Mouse (Mus musculus) liver, embryonic 14.5 days (tissue): ENCODE data around the gene Actl11. TPM values are rescaled to one million over a fixed set of nuclear protein-coding genes. Genes with fewer than 3 reads are reported as not detected.
A peak's percentile ranks its signal among the peaks of the same experiment; 100 is the strongest.

Experiments used
- ATAC-seq: fragments of 200-750 bp; cut with Nextera tagmentation; 2 replicates; pipeline ENCODE4 v1.8.0; 2017; ENCODE audit warnings: moderate number of reproducible peaks, mild to moderate bottlenecking, moderate library complexity; ENCODE audit not compliant: insufficient read depth
- DNase-seq, 3 experiments: peaks; one replicate each; pipeline ENCODE4 v3.0.0-alpha.2; 2012 to 2013; ENCODE audit warnings: low read depth in 3 of 3, low spot score in 3 of 3
- H3K27ac ChIP-seq: fragments of 300-500 bp; sonication (generic); 2 replicates; pipeline ENCODE4 v1.5.1; 2014; ENCODE audit warnings: moderate library complexity, mild to moderate bottlenecking, control low read depth, inconsistent platforms
- H3K27me3 ChIP-seq: fragments of 300-500 bp; sonication (generic); 2 replicates; pipeline ENCODE4 v1.6.1; 2014; ENCODE audit warnings: mild to moderate bottlenecking, low read length, moderate library complexity; ENCODE audit not compliant: control insufficient read depth, insufficient read depth
- H3K36me3 ChIP-seq: fragments of 300-500 bp; sonication (generic); replicated peaks from 2 replicates; pipeline ENCODE4 v1.6.1; 2014; ENCODE audit warnings: low read depth; ENCODE audit not compliant: control insufficient read depth, insufficient read depth
- H3K4me1 ChIP-seq, 2 experiments: fragments of 200-500 bp in 1 of 2; fragments of 300-500 bp in 1 of 2; sonication (generic) in 1 of 2; replicated peaks; 2 replicates each; pipeline ENCODE4 v1.6.1; 2012 to 2014; ENCODE audit warnings: antibody characterized with exemption in 1 of 2, inconsistent platforms in 1 of 2, low read length in 1 of 2; ENCODE audit not compliant: control insufficient read depth in 2 of 2, insufficient read depth in 2 of 2
- H3K4me2 ChIP-seq: fragments of 300-500 bp; sonication (generic); 2 replicates; pipeline ENCODE4 v1.6.1; 2014; ENCODE audit warnings: low read depth, mild to moderate bottlenecking, control low read depth, moderate library complexity
- H3K4me3 ChIP-seq, 2 experiments: fragments of 200-500 bp in 1 of 2; fragments of 300-500 bp in 1 of 2; sonication (generic) in 1 of 2; 2 replicates each; pipeline ENCODE4 v1.5.1; 2012 to 2014; ENCODE audit warnings: low read depth in 2 of 2, low read length in 2 of 2, mild to moderate bottlenecking in 2 of 2, control low read depth in 1 of 2, inconsistent platforms in 1 of 2, moderate library complexity in 1 of 2; ENCODE audit not compliant: insufficient read depth in 1 of 2
- H3K9ac ChIP-seq: fragments of 300-500 bp; sonication (generic); replicated peaks from 2 replicates; pipeline ENCODE4 v1.6.1; 2014; ENCODE audit warnings: mild to moderate bottlenecking, control low read depth, moderate library complexity
- H3K9me3 ChIP-seq: fragments of 300-500 bp; sonication (generic); 2 replicates; pipeline ENCODE4 v1.6.1; 2016; ENCODE audit warnings: low read length, mixed read lengths; ENCODE audit not compliant: control insufficient read depth
- CTCF ChIP-seq: IDR thresholded peaks from 2 replicates; pipeline ENCODE4 v1.5.1; 2016; ENCODE audit warnings: antibody characterized with exemption, low read depth, control low read depth
- EP300 ChIP-seq: IDR thresholded peaks from 2 replicates; pipeline ENCODE4 v1.6.1; 2016; ENCODE audit warnings: antibody characterized with exemption, low read depth
- WGBS: fragments of 180-500 bp; shearing (Covaris S2); extraction: QIAGEN DNeasy Blood & Tissue Kit; methylation state at CpG from one replicate; pipeline ENCODE4 v1.1.7; 2014; ENCODE audit not compliant: insufficient replicate concordance; 5-methylcytosine and 5-hydroxymethylcytosine counted together
- polyA plus RNA-seq, 2 experiments: library from polyadenylated mRNA; depleted of rRNA in 1 of 2; stranded (reverse) in 1 of 2; unstranded in 1 of 2; fragments of >200 nt; fragmentation: Nextera tagmentation in 1 of 2; extraction: Ambion mirVana in 1 of 2; gene quantifications; 2 replicates each; pipeline versions ENCODE4 v1.2.1 to v1.2.3; 2012 to 2014

Actl11 gene
- polyA plus RNA-seq, 2 experiments, result not detected

- peak within 1 kb of the TSS; percentile 98 for H3K27ac ChIP-seq
- H3K27me3 ChIP-seq, result no peaks in the 10 kb centered on the region
- TF ChIP-seq EP300, result peak; percentile 89
- peak; percentile 7; the same call in 1 of the 2 replicates for TF ChIP-seq CTCF
- DNase-seq, result peak; percentile 92 to 93 (median 93)
- peaks cover 66 to 82% of the 10 kb centered on the region in 2 experiments for H3K4me1 ChIP-seq
- no peaks in the 10 kb centered on the region for H3K9me3 ChIP-seq
- peak within 1 kb of the TSS; percentile 82 for H3K9ac ChIP-seq
- ATAC-seq, result peak; percentile 80
- peak within 1 kb of the TSS; percentile 69 to 93 for H3K4me3 ChIP-seq
- peak within 1 kb of the TSS; percentile 78 for H3K4me2 ChIP-seq
- peaks cover 48% of the 10 kb centered on the region for H3K36me3 ChIP-seq
- WGBS, result 40% methylated on average over 12 of the region's 12 CpGs
Observed at GRCm38 (mm10) chr9:107975399-107976386, 47.4 kb downstream of the Actl11 start, which contains the start of gene Uba7. Gene Uba7 (plus strand): TSS chr9:107975505.

GRCm38 (mm10) chr9:107978815-107979214 is 50.5 kb downstream of the Actl11 start:
- Histone ChIP-seq H3K4me3 (no peak overlapping the region), H3K9me3 (no peaks in the 10 kb centered on the region), H3K4me1 (peaks cover 64 to 81% of the 10 kb centered on the region in 2 experiments), H3K9ac (no peak overlapping the region), H3K27me3 (no peaks in the 10 kb centered on the region), H3K4me2 (no peak overlapping the region; the same call in 1 of the 2 replicates), H3K27ac (no peak overlapping the region), H3K36me3 (peaks cover 68% of the 10 kb centered on the region)
- ATAC-seq (no peak), DNase-seq (no peak)
- TF ChIP-seq EP300, result no peak
- no peak for TF ChIP-seq CTCF
- 89% methylated on average over 12 of the region's 12 CpGs for WGBS

Other genes with a start within 250 kb of the Actl11 start
- gene Gnat1, start 248.8 kb upstream of the Actl11 start, polyA plus RNA-seq (2012; rRNA removed), result not detected in 2 replicates
- 0.62 and 0.76 TPM in 2 replicates for gene Gnat1, start 248.8 kb upstream of the Actl11 start, polyA plus RNA-seq (2014; fragmentation: Nextera tagmentation; extraction: Ambion mirVana)
- 3.1 and 3.5 TPM in 2 replicates for gene Sema3f, start 218.0 kb upstream of the Actl11 start, polyA plus RNA-seq (2012; rRNA removed)
- gene Sema3f, start 218.0 kb upstream of the Actl11 start, polyA plus RNA-seq (2014; fragmentation: Nextera tagmentation; extraction: Ambion mirVana), result 0.69 and 1.1 TPM in 2 replicates
- 23.7 and 35.2 TPM in 2 replicates for gene Rbm5, start 157.5 kb upstream of the Actl11 start, polyA plus RNA-seq (2012; rRNA removed)
- 40.8 and 45.1 TPM in 2 replicates for gene Rbm5, start 157.5 kb upstream of the Actl11 start, polyA plus RNA-seq (2014; fragmentation: Nextera tagmentation; extraction: Ambion mirVana)
- 14.2 and 18.9 TPM in 2 replicates for gene Rbm6, start 55.2 kb upstream of the Actl11 start, polyA plus RNA-seq (2012; rRNA removed)
- 19.4 and 20.9 TPM in 2 replicates for gene Rbm6, start 55.2 kb upstream of the Actl11 start, polyA plus RNA-seq (2014; fragmentation: Nextera tagmentation; extraction: Ambion mirVana)
- gene Mon1a, start 40.3 kb upstream of the Actl11 start, polyA plus RNA-seq (2012; rRNA removed), result 4.0 and 4.5 TPM in 2 replicates
- gene Mon1a, start 40.3 kb upstream of the Actl11 start, polyA plus RNA-seq (2014; fragmentation: Nextera tagmentation; extraction: Ambion mirVana), result 3.8 and 4.5 TPM in 2 replicates
- 1.2 and 1.7 TPM in 2 replicates for gene Mst1r, start 21.6 kb upstream of the Actl11 start, polyA plus RNA-seq (2012; rRNA removed)
- 0.37 TPM in 2 replicates for gene Mst1r, start 21.6 kb upstream of the Actl11 start, polyA plus RNA-seq (2014; fragmentation: Nextera tagmentation; extraction: Ambion mirVana)
- gene Camkv, start 7.2 kb downstream of the Actl11 start, polyA plus RNA-seq (2012; rRNA removed), result 0.10 and 0.18 TPM in 2 replicates
- gene Camkv, start 7.2 kb downstream of the Actl11 start, polyA plus RNA-seq (2014; fragmentation: Nextera tagmentation; extraction: Ambion mirVana), result not detected in 2 replicates
- gene Traip, start 21.7 kb downstream of the Actl11 start, polyA plus RNA-seq (2012; rRNA removed), result 5.3 and 7.4 TPM in 2 replicates
- 13.3 and 18.1 TPM in 2 replicates for gene Traip, start 21.7 kb downstream of the Actl11 start, polyA plus RNA-seq (2014; fragmentation: Nextera tagmentation; extraction: Ambion mirVana)
- gene Uba7, start 47.0 kb downstream of the Actl11 start, polyA plus RNA-seq (2012; rRNA removed), result 69.4 and 83.3 TPM in 2 replicates
- 49.1 and 54.2 TPM in 2 replicates for gene Uba7, start 47.0 kb downstream of the Actl11 start, polyA plus RNA-seq (2014; fragmentation: Nextera tagmentation; extraction: Ambion mirVana)
- gene Gm20661, start 54.6 kb downstream of the Actl11 start, polyA plus RNA-seq (2012; rRNA removed), result 0.53 and 0.64 TPM in 2 replicates
- gene Gm20661, start 54.6 kb downstream of the Actl11 start, polyA plus RNA-seq (2014; fragmentation: Nextera tagmentation; extraction: Ambion mirVana), result 0.06 and 0.34 TPM in 2 replicates
- 23.8 and 33.0 TPM in 2 replicates for gene Inka1, start 57.4 kb downstream of the Actl11 start, polyA plus RNA-seq (2012; rRNA removed)
- gene Inka1, start 57.4 kb downstream of the Actl11 start, polyA plus RNA-seq (2014; fragmentation: Nextera tagmentation; extraction: Ambion mirVana), result 51.6 and 57.3 TPM in 2 replicates
- 2.7 and 3.5 TPM in 2 replicates for gene Cdhr4, start 64.0 kb downstream of the Actl11 start, polyA plus RNA-seq (2012; rRNA removed)
- 0.38 and 1.1 TPM in 2 replicates for gene Cdhr4, start 64.0 kb downstream of the Actl11 start, polyA plus RNA-seq (2014; fragmentation: Nextera tagmentation; extraction: Ambion mirVana)
- 0.47 and 0.95 TPM in 2 replicates for gene Gm20662, start 67.9 kb downstream of the Actl11 start, polyA plus RNA-seq (2012; rRNA removed)
- gene Gm20662, start 67.9 kb downstream of the Actl11 start, polyA plus RNA-seq (2014; fragmentation: Nextera tagmentation; extraction: Ambion mirVana), result not detected in 2 replicates
- gene Ip6k1, start 74.0 kb downstream of the Actl11 start, polyA plus RNA-seq (2012; rRNA removed), result 24.9 and 30.9 TPM in 2 replicates
- gene Ip6k1, start 74.0 kb downstream of the Actl11 start, polyA plus RNA-seq (2014; fragmentation: Nextera tagmentation; extraction: Ambion mirVana), result 13.3 and 14.7 TPM in 2 replicates
- 6.7 and 12.9 TPM in 2 replicates for gene Gmppb, start 120.8 kb downstream of the Actl11 start, polyA plus RNA-seq (2012; rRNA removed)
- 14.3 and 15.5 TPM in 2 replicates for gene Gmppb, start 120.8 kb downstream of the Actl11 start, polyA plus RNA-seq (2014; fragmentation: Nextera tagmentation; extraction: Ambion mirVana)
- 0.51 and 0.75 TPM in 2 replicates for gene Amigo3, start 124.7 kb downstream of the Actl11 start, polyA plus RNA-seq (2012; rRNA removed)
- gene Amigo3, start 124.7 kb downstream of the Actl11 start, polyA plus RNA-seq (2014; fragmentation: Nextera tagmentation; extraction: Ambion mirVana), result 0.89 and 1.4 TPM in 2 replicates
- 21.0 and 21.3 TPM in 2 replicates for gene Mst1, start 152.0 kb downstream of the Actl11 start, polyA plus RNA-seq (2012; rRNA removed)
- gene Mst1, start 152.0 kb downstream of the Actl11 start, polyA plus RNA-seq (2014; fragmentation: Nextera tagmentation; extraction: Ambion mirVana), result 24.1 and 29.7 TPM in 2 replicates
- gene Rnf123, start 154.9 kb downstream of the Actl11 start, polyA plus RNA-seq (2012; rRNA removed), result 139 and 146 TPM in 2 replicates
- 88.2 and 102 TPM in 2 replicates for gene Rnf123, start 154.9 kb downstream of the Actl11 start, polyA plus RNA-seq (2014; fragmentation: Nextera tagmentation; extraction: Ambion mirVana)
- 126 and 150 TPM in 2 replicates for gene Apeh, start 166.1 kb downstream of the Actl11 start, polyA plus RNA-seq (2012; rRNA removed)
- 153 and 172 TPM in 2 replicates for gene Apeh, start 166.1 kb downstream of the Actl11 start, polyA plus RNA-seq (2014; fragmentation: Nextera tagmentation; extraction: Ambion mirVana)